Mouse (Mus musculus): Measurements from ENCODE around the gene Nmd3. TPM values are rescaled to one million over a fixed set of nuclear protein-coding genes. Genes with fewer than 3 reads are reported as not detected.

The Nmd3 gene
- polyA plus RNA-seq (2012) = 54.4 and 66.1 TPM in 2 replicates

GRCm38 (mm10) chr3:69721814-69722186 is at the start of gene Nmd3:
Gene Nmd3, plus strand, starts transcription at chr3:69721985.

Other genes starting within 250 kb of the Nmd3 start
- gene B3galnt1, start 123.0 kb upstream of the Nmd3 start, polyA plus RNA-seq (2012) = not detected in 2 replicates
- gene Sptssb, start 138.0 kb downstream of the Nmd3 start, polyA plus RNA-seq (2012) = not detected in 2 replicates

Measured in megakaryocyte-erythroid progenitor cell, adult 5 weeks (primary cell).